Mouse (Mus musculus) erythroblast, embryonic 14.5 days (primary cell): ENCODE measurements around the gene Cdkn1a. TPM values are rescaled to one million over a fixed set of nuclear protein-coding genes. Genes with fewer than 3 reads are reported as not detected.

ENCODE experiments used
- H3K27me3 ChIP-seq: 2 replicates; pipeline ENCODE4 v1.6.1; 2012; ENCODE audit warnings: inconsistent platforms; ENCODE audit not compliant: control insufficient read depth
- H3K36me3 ChIP-seq: 2 replicates; pipeline ENCODE4 v1.6.1; 2012; ENCODE audit warnings: mild to moderate bottlenecking, inconsistent platforms; ENCODE audit not compliant: control insufficient read depth
- H3K4me1 ChIP-seq: 2 replicates; pipeline ENCODE4 v1.6.1; 2012; ENCODE audit warnings: inconsistent platforms; ENCODE audit not compliant: control insufficient read depth
- H3K4me3 ChIP-seq: replicated peaks from 2 replicates; pipeline ENCODE3; 2012; ENCODE audit warnings: moderate library complexity, mild to moderate bottlenecking, inconsistent platforms
- H3K9me3 ChIP-seq: 2 replicates; pipeline ENCODE4 v1.6.1; 2012; ENCODE audit warnings: low read length, inconsistent platforms, mixed read lengths; ENCODE audit not compliant: control insufficient read depth
- GATA1 ChIP-seq: IDR thresholded peaks from 2 replicates; pipeline ENCODE4 v1.6.1; 2012; ENCODE audit warnings: low read length, inconsistent platforms, mixed read lengths
- TAL1 ChIP-seq: IDR thresholded peaks from 3 replicates; pipeline ENCODE4 v1.6.1; 2012; ENCODE audit warnings: low read length, inconsistent platforms, mixed read lengths
- polyA plus RNA-seq: library from polyadenylated mRNA; stranded (reverse); fragments of >175 nt; gene quantifications from 2 replicates; pipeline ENCODE4 v1.2.3, GENCODE M21; 2012

Cdkn1a gene
- polyA plus RNA-seq, 1 experiment: 6.4 TPM

- Histone ChIP-seq H3K9me3 (no peaks in the 10 kb centered on the region), H3K27me3 (peaks cover 77% of the 10 kb centered on the region), H3K4me1 (peaks cover 22% of the 10 kb centered on the region), H3K36me3 (no peaks in the 10 kb centered on the region), H3K4me3 (peak overlapping the region; percentile 30)
- TF ChIP-seq GATA1: no peak
- no peak for TF ChIP-seq TAL1
Observed at GRCm38 (mm10) chr17:29077786-29078509, 12.8 kb upstream of the Cdkn1a start.

- peaks cover 75% of the 10 kb centered on the region for H3K27me3 ChIP-seq
- peak overlapping the region; percentile 30 for H3K4me3 ChIP-seq
- TF ChIP-seq GATA1: no peak
- no peak for TF ChIP-seq TAL1
- peaks cover 22% of the 10 kb centered on the region for H3K4me1 ChIP-seq
- H3K36me3 ChIP-seq: no peaks in the 10 kb centered on the region
- peaks cover 5% of the 10 kb centered on the region for H3K9me3 ChIP-seq
Observed at GRCm38 (mm10) chr17:29078519-29079383, 12.0 kb upstream of the Cdkn1a start.

GRCm38 (mm10) chr17:29080758-29081617 is 9.8 kb upstream of the Cdkn1a start:
- TF ChIP-seq GATA1 (no peak), TAL1 (no peak)
- peaks cover 22% of the 10 kb centered on the region for H3K4me1 ChIP-seq
- H3K4me3 ChIP-seq: no peak overlapping the region
- H3K27me3 ChIP-seq: peaks cover 61% of the 10 kb centered on the region
- no peaks in the 10 kb centered on the region for H3K36me3 ChIP-seq
- peaks cover 11% of the 10 kb centered on the region for H3K9me3 ChIP-seq

GRCm38 (mm10) chr17:29081618-29082381 is 9.0 kb upstream of the Cdkn1a start:
- Histone ChIP-seq H3K36me3 (no peaks in the 10 kb centered on the region), H3K4me3 (peak overlapping the region; percentile 7), H3K27me3 (peaks cover 57% of the 10 kb centered on the region), H3K9me3 (peaks cover 11% of the 10 kb centered on the region), H3K4me1 (peaks cover 22% of the 10 kb centered on the region)
- TF ChIP-seq GATA1 (no peak), TAL1 (no peak)

GRCm38 (mm10) chr17:29083586-29083985 is 7.2 kb upstream of the Cdkn1a start:
- H3K4me1 ChIP-seq: peaks cover 20% of the 10 kb centered on the region
- TF ChIP-seq GATA1: no peak
- TF ChIP-seq TAL1: no peak
- no peak overlapping the region for H3K4me3 ChIP-seq
- H3K9me3 ChIP-seq: peaks cover 11% of the 10 kb centered on the region
- H3K36me3 ChIP-seq: no peaks in the 10 kb centered on the region
- H3K27me3 ChIP-seq: peaks cover 41% of the 10 kb centered on the region

- Histone ChIP-seq H3K4me3 (no peak overlapping the region), H3K27me3 (peaks cover 30% of the 10 kb centered on the region), H3K9me3 (peaks cover 11% of the 10 kb centered on the region), H3K4me1 (peaks cover 17% of the 10 kb centered on the region), H3K36me3 (no peaks in the 10 kb centered on the region)
- no peak for TF ChIP-seq TAL1
- TF ChIP-seq GATA1: no peak
Observed at GRCm38 (mm10) chr17:29084656-29085055, 6.1 kb upstream of the Cdkn1a start.

- H3K9me3 ChIP-seq: peaks cover 11% of the 10 kb centered on the region
- no peaks in the 10 kb centered on the region for H3K36me3 ChIP-seq
- peaks cover 27% of the 10 kb centered on the region for H3K27me3 ChIP-seq
- peaks cover 17% of the 10 kb centered on the region for H3K4me1 ChIP-seq
- no peak overlapping the region for H3K4me3 ChIP-seq
- TF ChIP-seq GATA1: no peak
- no peak for TF ChIP-seq TAL1
Observed at GRCm38 (mm10) chr17:29085266-29085665, 5.5 kb upstream of the Cdkn1a start.

GRCm38 (mm10) chr17:29086916-29087315 is 3.9 kb upstream of the Cdkn1a start:
- peaks cover 16% of the 10 kb centered on the region for H3K27me3 ChIP-seq
- H3K9me3 ChIP-seq: peaks cover 11% of the 10 kb centered on the region
- H3K4me1 ChIP-seq: peaks cover 4% of the 10 kb centered on the region
- H3K36me3 ChIP-seq: no peaks in the 10 kb centered on the region
- no peak for TF ChIP-seq GATA1
- no peak for TF ChIP-seq TAL1
- no peak overlapping the region for H3K4me3 ChIP-seq
